Mouse (Mus musculus) thymus, postnatal 36 days (tissue): ENCODE data around the gene Rlim.

Source experiments
- DNase-seq, 2 experiments: peaks; one replicate each; pipeline ENCODE4 v3.0.0; 2022; ENCODE audit warnings: mixed read lengths in 2 of 2

Gene Rlim

GRCm38 (mm10) chrX:103981169-103981689 is at the start of gene Rlim:
Gene Rlim, minus strand, starts transcription at chrX:103981284.
- peak; percentile 84 to 94 for DNase-seq

- no peak for DNase-seq
These were observed 36.1 kb upstream of the Rlim start for GRCm38 (mm10) chrX:104017196-104017595.

- no peak for DNase-seq
These were observed 34.0 kb upstream of the Rlim start for GRCm38 (mm10) chrX:104015048-104015447.

DNA sequence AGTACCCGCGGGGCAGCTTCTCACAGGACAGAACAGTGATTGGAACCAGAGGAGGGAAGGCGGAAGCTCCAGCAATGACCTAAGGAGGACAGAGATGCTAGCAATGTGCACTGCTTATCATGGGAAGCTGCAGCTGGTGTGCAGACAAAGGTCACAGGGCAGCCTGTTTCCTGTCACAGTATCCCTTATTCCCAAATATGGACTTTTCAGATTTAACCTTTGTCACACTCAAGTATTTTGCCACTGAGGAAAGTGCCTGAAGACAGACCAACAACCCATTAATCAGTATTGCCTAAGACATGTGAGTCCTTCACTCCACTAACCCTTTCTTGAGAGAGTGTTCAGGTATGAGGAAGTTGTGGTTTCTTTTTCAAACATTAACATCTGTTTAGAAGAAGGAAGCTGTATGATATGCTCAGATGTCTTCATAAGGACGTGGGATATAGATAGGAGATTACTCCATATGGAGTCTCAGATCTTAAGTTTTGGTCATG is 32.3 kb upstream of the Rlim start:
- no peak for DNase-seq

GRCm38 (mm10) chrX:103994741-103995140 is 13.7 kb upstream of the Rlim start:
- no peak for DNase-seq

DNA sequence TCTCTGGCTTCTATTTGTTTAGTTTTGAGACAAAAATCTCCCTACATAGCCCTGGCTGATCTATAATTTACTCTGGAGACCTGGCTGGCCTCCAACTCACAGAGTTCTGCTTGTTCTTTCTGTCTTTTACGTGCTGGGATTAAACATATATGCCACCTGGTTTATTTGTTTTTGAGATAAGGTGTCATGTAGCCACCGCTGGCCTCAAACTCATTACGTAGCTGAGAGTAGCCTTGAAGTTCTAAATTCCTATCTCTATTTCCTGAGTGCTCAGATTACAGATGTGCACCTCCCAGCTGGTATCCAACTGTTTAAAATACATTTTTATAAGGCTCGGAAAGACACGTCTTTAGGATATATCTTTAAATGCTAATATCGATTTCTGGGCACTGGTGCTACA is 12.8 kb upstream of the Rlim start:
- no peak for DNase-seq

- DNase-seq = no peak
These were observed 10.6 kb upstream of the Rlim start for GRCm38 (mm10) chrX:103991702-103992101.

GRCm38 (mm10) chrX:103990392-103990791 is 9.3 kb upstream of the Rlim start:
- peak; percentile 23 to 37 for DNase-seq

DNA sequence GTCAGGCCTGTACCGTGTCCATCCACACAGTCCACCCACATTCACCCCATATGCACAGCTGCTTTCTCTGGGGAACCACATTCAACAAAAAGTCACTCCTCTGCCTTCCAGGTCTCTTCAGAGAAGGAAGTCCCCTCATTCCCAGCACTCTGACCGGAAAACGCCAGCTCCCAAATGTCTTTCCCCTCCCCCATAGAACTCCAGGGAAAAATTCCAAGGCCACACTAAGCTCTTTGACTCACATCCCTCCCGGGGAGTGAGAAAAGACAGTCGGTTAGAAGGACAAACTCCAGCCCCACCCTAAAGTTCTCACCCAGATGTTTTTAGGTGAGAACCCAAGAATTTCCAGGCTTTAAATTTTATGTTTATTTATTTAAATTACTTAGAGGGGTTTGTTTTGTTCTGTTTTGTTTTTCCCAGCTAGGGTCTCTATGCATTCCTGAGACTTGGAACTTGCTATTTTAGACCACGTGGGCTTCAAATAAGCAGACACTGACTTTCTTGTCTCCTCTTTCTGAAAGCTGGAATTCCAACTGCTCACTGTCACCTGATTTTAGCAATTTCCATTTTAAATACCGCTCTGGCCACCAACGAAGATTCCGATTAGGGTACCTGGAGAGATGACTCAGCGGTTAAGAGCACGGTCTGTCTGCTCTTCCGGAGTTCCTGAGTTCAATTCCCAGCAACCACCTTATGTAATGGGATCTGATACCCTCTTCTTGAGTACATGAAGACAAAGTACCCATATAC is 6.3 kb upstream of the Rlim start:
- no peak for DNase-seq

DNA sequence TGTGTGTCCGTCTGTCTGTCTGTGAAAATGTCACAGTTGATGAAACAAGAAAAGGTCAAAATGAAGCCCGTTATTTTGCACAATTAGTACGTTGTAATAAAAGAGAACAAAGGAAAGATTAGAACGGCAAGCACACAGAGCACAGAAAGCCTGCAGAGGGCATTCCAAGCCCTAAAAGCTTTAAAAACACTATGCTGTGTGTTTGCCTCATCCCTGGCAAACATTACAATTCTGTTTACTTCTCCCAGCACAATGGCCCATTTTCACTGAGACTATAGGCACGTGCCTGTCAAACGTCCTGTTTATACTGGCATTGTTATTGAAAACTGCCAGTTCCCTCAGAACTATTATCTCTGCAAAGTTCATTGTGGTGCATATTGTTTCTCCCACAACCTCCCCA is 5.1 kb upstream of the Rlim start:
- no peak for DNase-seq

- no peak for DNase-seq
These were observed 3.9 kb upstream of the Rlim start for GRCm38 (mm10) chrX:103984992-103985391.

GRCm38 (mm10) chrX:103981806-103982205 is 722 bp upstream of the Rlim start:
- DNase-seq = no peak

DNA sequence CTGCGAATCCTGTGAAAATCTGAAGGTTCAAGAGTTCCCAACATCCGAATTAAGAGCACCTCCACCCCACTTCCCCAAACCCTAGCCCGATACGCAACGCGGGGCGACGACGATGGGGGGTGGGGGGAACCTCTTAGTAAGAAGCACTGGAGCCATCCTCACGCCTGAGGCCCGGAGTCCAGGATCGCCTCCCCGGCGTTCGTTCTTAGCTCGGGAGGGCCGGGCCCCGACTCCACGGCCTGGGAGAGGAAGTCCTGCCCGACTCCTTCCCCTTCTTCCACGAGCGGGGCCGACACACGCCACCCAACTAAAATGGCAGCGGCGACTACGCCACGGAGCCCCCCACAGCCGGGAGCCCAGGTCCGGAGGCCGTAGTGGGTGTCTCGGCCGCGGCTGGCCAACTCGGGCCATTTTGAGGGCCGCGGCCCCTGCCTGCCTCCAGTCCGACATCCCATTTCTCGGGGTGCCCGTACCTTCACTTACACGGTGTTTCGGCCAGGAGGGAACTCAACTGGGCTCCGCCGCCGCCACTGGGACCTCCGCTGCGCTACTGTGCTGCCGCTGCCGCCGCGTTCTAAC is 405 bp downstream of the Rlim start:
- DNase-seq = no peak

GRCm38 (mm10) chrX:103980036-103980435 is 1.0 kb downstream of the Rlim start:
- DNase-seq = peak; percentile 7 to 18

GRCm38 (mm10) chrX:103939701-103940100 is 41.4 kb downstream of the Rlim start:
- no peak for DNase-seq

- no peak for DNase-seq
These were observed 43.8 kb downstream of the Rlim start for GRCm38 (mm10) chrX:103937333-103937732.

- no peak for DNase-seq
These were observed 58.6 kb downstream of the Rlim start for GRCm38 (mm10) chrX:103922436-103922835.

DNA sequence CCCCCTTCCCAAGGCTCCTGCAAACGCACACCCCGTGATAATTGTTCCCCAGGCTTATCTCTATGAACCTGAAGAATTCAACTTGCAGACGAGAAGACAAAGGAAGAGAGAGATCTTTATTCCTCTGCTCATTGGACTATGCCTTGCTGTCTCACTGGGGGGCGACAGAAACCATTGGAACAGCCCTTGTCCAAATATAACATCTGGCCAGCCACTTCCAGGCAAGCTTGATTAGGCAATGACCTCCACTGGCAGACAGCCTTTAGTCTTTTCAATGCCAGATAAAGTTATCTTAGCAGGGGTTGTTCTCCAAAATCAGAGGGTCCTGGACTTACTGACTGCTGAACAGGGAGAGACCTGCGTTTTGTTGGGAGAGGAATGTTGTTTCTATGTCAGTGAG is 62.1 kb downstream of the Rlim start:
- no peak for DNase-seq

- DNase-seq = peak; percentile 32 to 35
These were observed 66.3 kb downstream of the Rlim start for GRCm38 (mm10) chrX:103914790-103915189.
